Mouse (Mus musculus) embryonic facial prominence, embryonic 14.5 days (tissue): ENCODE results near the gene Lrfn4. TPM values are rescaled to one million over a fixed set of nuclear protein-coding genes. Genes with fewer than 3 reads are reported as not detected.

Experiments
- ATAC-seq: fragments of 200-750 bp; cut with Nextera tagmentation; 2 replicates; pipeline ENCODE4 v1.8.0; 2017; ENCODE audit warnings: low read depth, moderate number of reproducible peaks, moderate TSS enrichment
- DNase-seq: peaks from one replicate; pipeline ENCODE4 v3.0.0-alpha.2; 2015; ENCODE audit warnings: low spot score
- H3K27ac ChIP-seq: fragments of 300-500 bp; sonication (generic); replicated peaks from 2 replicates; pipeline ENCODE4 v1.5.1; 2014; ENCODE audit warnings: low read depth, mild to moderate bottlenecking, low read length, moderate library complexity
- H3K27me3 ChIP-seq: fragments of 300-500 bp; sonication (generic); replicated peaks from 2 replicates; pipeline ENCODE4 v1.6.1; 2014; ENCODE audit warnings: low read length; ENCODE audit not compliant: control insufficient read depth, insufficient read depth
- H3K36me3 ChIP-seq: fragments of 300-500 bp; sonication (generic); 2 replicates; pipeline ENCODE4 v1.6.1; 2014; ENCODE audit warnings: low read length, mixed read lengths; ENCODE audit not compliant: control insufficient read depth, insufficient read depth
- H3K4me1 ChIP-seq: fragments of 300-500 bp; sonication (generic); 2 replicates; pipeline ENCODE4 v1.6.1; 2014; ENCODE audit warnings: antibody characterized with exemption, low read length; ENCODE audit not compliant: control insufficient read depth, insufficient read depth
- H3K4me2 ChIP-seq: fragments of 300-500 bp; sonication (generic); 2 replicates; pipeline ENCODE4 v1.6.1; 2014; ENCODE audit warnings: low read depth, mild to moderate bottlenecking, low read length, moderate library complexity, mixed read lengths
- H3K4me3 ChIP-seq: fragments of 300-500 bp; sonication (generic); 2 replicates; pipeline ENCODE4 v1.5.1; 2014; ENCODE audit warnings: low read depth, mild to moderate bottlenecking, low read length
- H3K9ac ChIP-seq: fragments of 300-500 bp; sonication (generic); 2 replicates; pipeline ENCODE4 v1.6.1; 2014; ENCODE audit warnings: low read depth, mild to moderate bottlenecking, low read length, moderate library complexity, mixed read lengths
- H3K9me3 ChIP-seq: fragments of 300-500 bp; sonication (generic); 2 replicates; pipeline ENCODE4 v1.6.1; 2016; ENCODE audit warnings: low read length; ENCODE audit not compliant: control insufficient read depth
- WGBS: fragments of 180-500 bp; shearing (Covaris S2); extraction: QIAGEN DNeasy Blood & Tissue Kit; methylation state at CpG from one replicate; pipeline ENCODE4 v1.1.7; 2014; 5-methylcytosine and 5-hydroxymethylcytosine counted together
- polyA plus RNA-seq: library from polyadenylated mRNA; unstranded; fragments of >200 nt; fragmentation: Nextera tagmentation; extraction: Ambion mirVana; gene quantifications from 2 replicates; pipeline ENCODE4 v1.2.1, GENCODE M21; 2014

Gene Lrfn4
- polyA plus RNA-seq, 1 experiment from 2014 or later: 7.4 TPM

DNA sequence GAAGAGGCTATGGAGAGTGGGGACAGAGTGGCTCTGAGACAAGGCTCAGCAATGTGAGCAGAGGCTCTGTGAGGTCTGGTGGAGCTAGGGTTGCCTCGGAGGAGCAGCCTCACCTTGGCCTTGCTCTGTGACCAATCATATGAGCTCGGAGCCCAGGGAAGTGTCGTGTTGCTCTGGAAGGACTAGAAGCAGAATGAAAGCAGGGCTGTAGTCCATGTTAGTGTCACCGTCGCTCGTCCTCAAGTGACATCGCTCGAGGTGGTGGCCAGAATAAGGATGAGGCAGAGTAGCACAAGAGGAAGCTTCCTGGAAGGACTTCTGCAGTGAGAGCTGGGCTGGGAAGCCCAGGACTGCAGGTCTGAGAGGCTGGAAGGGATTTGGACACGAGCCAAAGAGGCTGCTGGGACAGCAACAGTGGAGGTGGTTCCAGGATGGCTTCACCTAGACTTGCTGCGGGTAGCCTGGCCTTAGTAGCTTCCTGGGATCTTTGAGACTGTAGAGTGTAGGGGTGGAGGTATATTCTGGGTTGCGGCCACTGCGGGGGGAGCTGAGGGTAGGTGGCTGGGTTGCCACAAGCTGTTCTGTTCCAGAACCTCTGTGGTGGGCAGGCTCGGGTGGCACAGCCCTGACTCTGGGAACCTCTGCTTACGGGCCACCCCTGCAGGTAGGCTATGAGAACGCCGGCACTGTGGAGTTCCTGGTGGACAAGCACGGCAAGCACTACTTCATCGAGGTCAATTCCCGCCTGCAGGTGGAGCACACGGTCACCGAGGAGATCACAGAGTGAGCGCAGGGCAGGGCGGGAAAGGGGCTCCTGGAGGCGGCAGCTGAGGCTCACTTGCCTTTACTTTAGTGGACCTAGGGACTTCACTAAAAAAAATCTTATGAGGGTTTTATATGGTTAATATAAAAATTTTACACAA lies 11.4 kb downstream of the Lrfn4 start:
- H3K9me3 ChIP-seq: no peaks in the 10 kb centered on the region
- no peak overlapping the region for H3K27ac ChIP-seq
- no peak overlapping the region for H3K4me2 ChIP-seq
- no peak overlapping the region for H3K4me3 ChIP-seq
- no peaks in the 10 kb centered on the region for H3K4me1 ChIP-seq
- WGBS: 30% methylated on average over 22 of the region's 24 CpGs
- H3K36me3 ChIP-seq: no peaks in the 10 kb centered on the region
- no peaks in the 10 kb centered on the region for H3K27me3 ChIP-seq
- H3K9ac ChIP-seq: no peak overlapping the region
- peak; percentile 72 for ATAC-seq
- DNase-seq: peak; percentile 49

GRCm38 (mm10) chr19:4602459-4602858 lies 13.0 kb downstream of the Lrfn4 start:
- H3K4me2 ChIP-seq: no peak overlapping the region
- WGBS: 91% methylated on average over 20 of the region's 20 CpGs
- H3K27me3 ChIP-seq: no peaks in the 10 kb centered on the region
- H3K27ac ChIP-seq: no peak overlapping the region
- no peaks in the 10 kb centered on the region for H3K36me3 ChIP-seq
- no peak for ATAC-seq
- no peak overlapping the region for H3K9ac ChIP-seq
- no peak for DNase-seq
- no peaks in the 10 kb centered on the region for H3K9me3 ChIP-seq
- no peaks in the 10 kb centered on the region for H3K4me1 ChIP-seq
- H3K4me3 ChIP-seq: no peak overlapping the region

DNA sequence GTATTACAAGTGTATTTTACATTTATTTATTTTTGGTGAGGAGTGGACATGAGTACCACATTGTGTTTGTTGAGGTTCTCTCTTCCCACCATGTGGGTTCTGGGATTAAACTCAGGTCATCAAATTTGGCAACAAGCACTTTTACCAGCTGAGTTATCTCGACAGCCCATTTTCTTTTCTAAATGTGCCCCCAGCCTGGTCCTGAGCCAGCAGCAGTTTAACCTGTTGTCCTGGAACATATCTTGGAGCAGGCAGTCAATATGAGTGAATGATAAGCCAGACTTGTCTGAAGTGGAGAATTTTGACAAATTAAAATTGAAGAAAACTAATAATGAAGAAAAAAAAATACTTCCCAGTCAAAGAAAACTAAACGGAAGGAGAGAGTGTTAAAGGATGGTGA lies 19.4 kb downstream of the Lrfn4 start:
- Histone ChIP-seq H3K36me3 (no peaks in the 10 kb centered on the region), H3K9ac (no peak overlapping the region), H3K27me3 (no peaks in the 10 kb centered on the region), H3K4me1 (no peaks in the 10 kb centered on the region), H3K27ac (no peak overlapping the region), H3K4me3 (no peak overlapping the region), H3K9me3 (no peaks in the 10 kb centered on the region), H3K4me2 (no peak overlapping the region)
- no peak for DNase-seq
- 70% methylated on average over 2 of the region's 2 CpGs for WGBS
- no peak for ATAC-seq

DNA sequence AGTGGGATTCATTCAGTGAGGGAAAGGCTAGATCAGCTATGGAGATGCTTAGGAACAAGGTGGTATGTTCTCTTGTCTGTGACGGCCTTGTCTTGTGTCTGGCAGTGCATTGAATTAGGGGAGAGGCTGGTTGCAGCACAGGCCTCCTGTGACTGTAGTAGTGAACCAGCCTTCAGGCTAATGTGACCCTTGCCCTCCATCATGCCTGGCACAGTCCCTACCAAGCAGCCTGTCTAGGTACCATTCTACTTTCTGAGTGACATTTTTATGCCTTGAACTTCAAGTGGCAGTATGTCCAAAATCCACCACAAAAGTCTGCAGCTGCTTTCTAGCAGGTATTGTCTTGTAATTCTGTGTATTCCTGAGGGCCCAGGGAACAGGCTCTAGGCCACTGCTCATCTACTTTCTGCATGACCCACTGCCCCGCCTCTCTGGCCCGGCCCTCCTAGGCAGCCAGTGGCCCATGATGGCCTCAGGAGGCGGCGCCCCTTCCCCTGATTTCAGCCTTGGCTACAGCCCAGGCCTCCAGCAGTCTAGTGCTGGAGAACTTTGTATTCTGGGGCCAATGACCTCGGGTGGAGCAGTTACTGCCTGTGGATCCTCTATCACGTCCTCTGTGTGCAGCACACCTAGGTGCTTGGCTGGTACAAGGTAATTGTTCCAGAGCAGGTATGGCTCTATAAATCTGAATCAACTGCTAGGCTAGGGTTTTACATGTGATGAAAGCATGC lies 21.5 kb downstream of the Lrfn4 start:
- H3K4me3 ChIP-seq: no peak overlapping the region
- H3K4me1 ChIP-seq: no peaks in the 10 kb centered on the region
- no peaks in the 10 kb centered on the region for H3K27me3 ChIP-seq
- H3K4me2 ChIP-seq: no peak overlapping the region
- no peaks in the 10 kb centered on the region for H3K9me3 ChIP-seq
- ATAC-seq: no peak
- no peak overlapping the region for H3K27ac ChIP-seq
- no peak for DNase-seq
- no peaks in the 10 kb centered on the region for H3K36me3 ChIP-seq
- no peak overlapping the region for H3K9ac ChIP-seq
- WGBS: 54% methylated on average over 7 of the region's 7 CpGs

- Histone ChIP-seq H3K27ac (no peak overlapping the region), H3K9me3 (no peaks in the 10 kb centered on the region), H3K27me3 (no peaks in the 10 kb centered on the region), H3K4me1 (no peaks in the 10 kb centered on the region), H3K4me2 (no peak overlapping the region), H3K36me3 (no peaks in the 10 kb centered on the region), H3K9ac (no peak overlapping the region), H3K4me3 (no peak overlapping the region)
- peak; percentile 63 for DNase-seq
- WGBS: 65% methylated on average over 3 of the region's 3 CpGs
- ATAC-seq: no peak
Measured at GRCm38 (mm10) chr19:4590025-4590424, 25.4 kb downstream of the Lrfn4 start.

DNA sequence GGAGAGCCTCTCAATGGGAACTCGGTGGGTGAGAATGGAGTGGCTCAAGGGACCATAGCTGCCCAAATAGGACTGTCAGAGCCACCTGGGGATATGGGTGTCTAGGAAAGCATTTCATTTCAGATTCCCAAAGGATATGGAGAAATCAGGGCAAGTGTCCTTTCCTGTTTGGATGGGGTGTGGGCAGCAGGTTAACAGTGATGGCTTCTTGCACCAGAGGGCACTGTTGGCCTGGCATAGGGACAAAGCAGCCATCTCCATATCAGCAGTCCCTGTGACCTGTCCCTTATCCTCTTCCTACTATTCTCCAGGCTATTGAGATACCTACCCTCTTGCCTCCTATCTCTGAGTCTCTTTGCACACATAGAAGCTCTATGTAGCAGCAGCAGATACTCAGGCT lies 26.4 kb downstream of the Lrfn4 start:
- Histone ChIP-seq H3K4me2 (no peak overlapping the region), H3K9ac (no peak overlapping the region), H3K27me3 (no peaks in the 10 kb centered on the region), H3K27ac (no peak overlapping the region), H3K4me3 (no peak overlapping the region), H3K36me3 (no peaks in the 10 kb centered on the region), H3K4me1 (no peaks in the 10 kb centered on the region), H3K9me3 (no peaks in the 10 kb centered on the region)
- WGBS: 89% methylated on average over 1 of the region's 1 CpGs
- ATAC-seq: no peak
- no peak for DNase-seq

DNA sequence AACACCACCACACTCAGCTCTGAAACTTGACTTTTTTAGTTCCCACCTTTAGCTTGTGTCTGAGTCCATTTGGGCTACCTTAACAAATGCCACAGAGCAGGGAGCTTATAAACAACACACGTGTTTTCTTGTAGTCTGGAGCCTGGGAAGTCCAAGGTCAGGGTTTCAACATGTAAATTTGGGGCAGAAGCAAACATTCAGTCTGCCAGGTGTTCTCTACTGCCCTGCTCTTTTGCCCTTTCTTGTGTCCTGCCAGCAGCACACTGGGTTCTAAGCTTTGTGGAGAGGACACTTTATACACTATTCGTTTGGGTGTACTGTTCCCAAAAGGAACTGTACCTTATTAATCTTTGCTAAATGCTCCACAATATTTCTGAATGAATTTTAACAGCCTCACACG lies 27.0 kb downstream of the Lrfn4 start:
- no peak overlapping the region for H3K9ac ChIP-seq
- DNase-seq: no peak
- no peaks in the 10 kb centered on the region for H3K9me3 ChIP-seq
- no peak overlapping the region for H3K4me2 ChIP-seq
- no peaks in the 10 kb centered on the region for H3K36me3 ChIP-seq
- H3K27ac ChIP-seq: no peak overlapping the region
- WGBS: 63% methylated on average over 3 of the region's 3 CpGs
- no peaks in the 10 kb centered on the region for H3K4me1 ChIP-seq
- ATAC-seq: no peak
- H3K27me3 ChIP-seq: no peaks in the 10 kb centered on the region
- no peak overlapping the region for H3K4me3 ChIP-seq

DNA sequence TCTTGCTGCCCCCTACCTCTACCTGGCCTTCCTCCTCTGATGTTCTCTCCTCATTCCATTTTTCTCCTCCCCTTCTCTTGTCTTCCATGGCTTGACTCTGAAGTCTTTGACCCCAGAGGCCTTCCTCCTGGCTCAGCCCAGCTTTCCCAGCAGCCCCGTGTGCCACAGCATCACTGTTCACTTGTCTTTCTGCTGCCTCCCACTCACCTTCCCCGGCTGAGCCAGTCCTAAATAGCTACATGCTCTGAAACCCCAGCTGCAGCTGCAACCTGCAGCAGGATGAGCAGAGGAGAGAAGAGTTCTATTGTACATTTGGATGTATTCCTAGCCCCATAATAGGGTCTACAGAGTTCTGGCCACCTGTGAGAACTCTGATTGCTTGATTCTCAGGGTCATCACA lies 28.0 kb downstream of the Lrfn4 start:
- Histone ChIP-seq H3K9me3 (no peaks in the 10 kb centered on the region), H3K4me2 (no peak overlapping the region), H3K27me3 (no peaks in the 10 kb centered on the region), H3K9ac (no peak overlapping the region), H3K4me3 (no peak overlapping the region), H3K27ac (no peak overlapping the region), H3K36me3 (no peaks in the 10 kb centered on the region), H3K4me1 (no peaks in the 10 kb centered on the region)
- ATAC-seq: no peak
- DNase-seq: no peak
- 71% methylated on average over 2 of the region's 2 CpGs for WGBS
